Mouse (Mus musculus) kidney, embryonic 16.5 days (tissue): Measurements from ENCODE around the gene Sdc4. TPM values are rescaled to one million over a fixed set of nuclear protein-coding genes. Genes with fewer than 3 reads are reported as not detected.

Experiments used
- ATAC-seq: fragments of 200-750 bp; cut with Nextera tagmentation; 2 replicates; pipeline ENCODE4 v1.8.0; 2017; ENCODE audit warnings: moderate TSS enrichment; ENCODE audit not compliant: low FRiP score, low TSS enrichment
- H3K27ac ChIP-seq: fragments of 300-500 bp; sonication (generic); 2 replicates; pipeline ENCODE4 v1.5.1; 2014; ENCODE audit warnings: low read length
- H3K27me3 ChIP-seq: fragments of 300-500 bp; sonication (generic); 2 replicates; pipeline ENCODE4 v1.6.1; 2014; ENCODE audit warnings: low read length, control low read depth, mixed read lengths; ENCODE audit not compliant: insufficient read depth
- H3K36me3 ChIP-seq: fragments of 300-500 bp; sonication (generic); 2 replicates; pipeline ENCODE4 v1.6.1; 2014; ENCODE audit warnings: low read length, control low read depth, mixed read lengths; ENCODE audit not compliant: insufficient read depth
- H3K4me1 ChIP-seq: fragments of 300-500 bp; sonication (generic); 2 replicates; pipeline ENCODE4 v1.6.1; 2014; ENCODE audit warnings: low read length, control low read depth, mixed read lengths; ENCODE audit not compliant: insufficient read depth
- H3K4me2 ChIP-seq: fragments of 300-500 bp; sonication (generic); replicated peaks from 2 replicates; pipeline ENCODE4 v1.6.1; 2014; ENCODE audit warnings: low read depth, low read length
- H3K4me3 ChIP-seq: fragments of 300-500 bp; sonication (generic); 2 replicates; pipeline ENCODE4 v1.5.1; 2014; ENCODE audit warnings: mild to moderate bottlenecking, low read length
- H3K9ac ChIP-seq: fragments of 300-500 bp; sonication (generic); replicated peaks from 2 replicates; pipeline ENCODE4 v1.6.1; 2014; ENCODE audit warnings: low read length
- H3K9me3 ChIP-seq: fragments of 300-500 bp; sonication (generic); 2 replicates; pipeline ENCODE4 v1.6.1; 2016; ENCODE audit warnings: low read length, control low read depth
- WGBS: fragments of 180-500 bp; shearing (Covaris S2); extraction: QIAGEN DNeasy Blood & Tissue Kit; methylation state at CpG from one replicate; pipeline ENCODE4 v1.1.7; 2014; 5-methylcytosine and 5-hydroxymethylcytosine counted together
- polyA plus RNA-seq: library from polyadenylated mRNA; unstranded; fragments of >200 nt; fragmentation: Nextera tagmentation; extraction: Ambion mirVana; gene quantifications from 2 replicates; pipeline ENCODE4 v1.2.1, GENCODE M21; 2015

The Sdc4 gene
- polyA plus RNA-seq, 1 experiment from 2014 or later = 209 TPM

GRCm38 (mm10) chr2:164434681-164435080 lies 9.0 kb downstream of the Sdc4 start:
- no peak overlapping the region for H3K4me3 ChIP-seq
- whole genome bisulfite sequencing = 18% methylated on average over 3 of the region's 3 CpGs
- H3K9ac ChIP-seq = no peak overlapping the region
- peak overlapping the region; percentile 95 for H3K27ac ChIP-seq
- H3K27me3 ChIP-seq = no peaks in the 10 kb centered on the region
- peaks cover 96% of the 10 kb centered on the region for H3K4me1 ChIP-seq
- ATAC-seq = no peak
- H3K4me2 ChIP-seq = 0 out of 2 replicates have a peak overlapping the region, but pooled peaks have one; percentile 3
- H3K36me3 ChIP-seq = no peaks in the 10 kb centered on the region
- H3K9me3 ChIP-seq = no peaks in the 10 kb centered on the region

DNA sequence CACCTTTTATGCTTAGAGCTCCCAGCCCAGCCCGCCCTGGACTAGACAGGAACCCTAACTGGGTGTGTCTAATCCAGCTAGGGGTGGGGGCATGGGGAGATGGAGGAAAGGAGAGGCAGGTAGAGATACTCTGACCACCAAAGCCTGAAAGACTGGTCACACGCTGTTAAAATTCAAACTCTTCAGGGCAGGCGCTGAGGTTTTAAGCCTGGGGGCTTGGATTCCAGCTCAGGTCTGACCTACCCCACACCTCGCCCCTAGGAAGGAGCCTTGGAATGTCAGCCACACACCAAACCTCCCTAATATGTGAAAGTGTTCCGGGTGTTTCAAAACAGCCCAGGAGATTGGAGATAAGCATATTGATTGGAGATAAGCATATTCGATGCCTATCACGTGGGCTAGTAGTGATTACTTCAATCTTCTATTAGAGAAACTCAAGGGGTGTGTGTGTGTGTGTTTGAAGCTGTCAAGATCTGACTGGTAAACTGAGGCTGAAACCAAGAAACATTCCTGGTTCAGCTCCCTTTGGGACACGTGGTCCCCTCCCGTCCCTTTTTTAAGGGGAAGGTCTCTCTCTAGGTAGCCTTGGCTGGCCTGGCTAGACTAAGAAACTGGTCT lies 10.3 kb downstream of the Sdc4 start:
- Histone ChIP-seq H3K36me3 (0 out of 2 replicates have a peak, but pooled peaks cover 7% of the 10 kb centered on the region), H3K9ac (peak overlapping the region; percentile 51; the same call in 1 of the 2 replicates)

GRCm38 (mm10) chr2:164432541-164433191 lies 11.0 kb downstream of the Sdc4 start:
- Histone ChIP-seq H3K27me3 (no peaks in the 10 kb centered on the region), H3K9me3 (no peaks in the 10 kb centered on the region), H3K27ac (peak overlapping the region; percentile 95), H3K36me3 (0 out of 2 replicates have a peak, but pooled peaks cover 14% of the 10 kb centered on the region), H3K4me1 (peaks cover 84% of the 10 kb centered on the region), H3K9ac (peak overlapping the region; percentile 51), H3K4me3 (peak overlapping the region; percentile 15; the same call in 1 of the 2 replicates), H3K4me2 (peak overlapping the region; percentile 39)
- 0 out of 2 replicates have a peak, but pooled peaks have one; percentile 3 for ATAC-seq
- whole genome bisulfite sequencing = 12% methylated on average over 22 of the region's 22 CpGs

More for the DNA sequence above, 10.3 kb downstream of the Sdc4 start:
- ATAC-seq = 0 out of 2 replicates have a peak, but pooled peaks have one; percentile 13
- peaks cover 91% of the 10 kb centered on the region for H3K4me1 ChIP-seq
- no peaks in the 10 kb centered on the region for H3K27me3 ChIP-seq
- no peak overlapping the region for H3K4me3 ChIP-seq
- no peaks in the 10 kb centered on the region for H3K9me3 ChIP-seq
- H3K27ac ChIP-seq = peak overlapping the region; percentile 95
- peak overlapping the region; percentile 39 for H3K4me2 ChIP-seq
- 62% methylated on average over 9 of the region's 9 CpGs for WGBS

GRCm38 (mm10) chr2:164431676-164432465 lies 11.8 kb downstream of the Sdc4 start:
- no peak for ATAC-seq
- WGBS = 45% methylated on average over 9 of the region's 9 CpGs
- peak overlapping the region; percentile 95 for H3K27ac ChIP-seq
- H3K4me3 ChIP-seq = 0 out of 2 replicates have a peak overlapping the region, but pooled peaks have one; percentile 15
- H3K36me3 ChIP-seq = peaks cover 19% of the 10 kb centered on the region; the same call in 1 of the 2 replicates
- H3K4me2 ChIP-seq = peak overlapping the region; percentile 39; the same call in 1 of the 2 replicates
- no peaks in the 10 kb centered on the region for H3K27me3 ChIP-seq
- peaks cover 76% of the 10 kb centered on the region for H3K4me1 ChIP-seq
- H3K9ac ChIP-seq = peak overlapping the region; percentile 51
- H3K9me3 ChIP-seq = no peaks in the 10 kb centered on the region

DNA sequence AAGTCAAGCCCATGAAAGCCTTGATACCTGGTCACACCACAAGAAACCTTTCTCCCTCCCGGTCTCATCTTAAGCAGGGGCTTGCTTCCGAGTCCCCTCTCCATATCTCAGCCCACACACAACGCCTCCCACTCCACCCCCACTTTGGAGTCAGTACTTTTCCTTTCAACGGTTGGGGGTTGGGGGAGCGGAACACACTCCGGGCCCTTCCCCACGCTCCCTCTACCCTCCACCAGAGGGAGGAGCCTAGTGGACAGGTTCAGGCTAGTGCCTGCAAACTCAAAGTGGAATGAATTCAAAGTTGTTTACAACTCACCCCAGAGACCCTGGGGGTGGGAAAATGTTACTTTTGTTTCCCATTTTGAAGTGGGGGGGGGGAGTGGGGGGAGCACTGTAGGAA lies 13.0 kb downstream of the Sdc4 start:
- ATAC-seq = no peak
- WGBS = 7% methylated on average over 7 of the region's 7 CpGs
- peak overlapping the region; percentile 64 for H3K27ac ChIP-seq
- peaks cover 19% of the 10 kb centered on the region for H3K36me3 ChIP-seq
- H3K4me3 ChIP-seq = no peak overlapping the region
- no peaks in the 10 kb centered on the region for H3K27me3 ChIP-seq
- H3K4me1 ChIP-seq = peaks cover 64% of the 10 kb centered on the region
- H3K4me2 ChIP-seq = peak overlapping the region; percentile 34; the same call in 1 of the 2 replicates
- peak overlapping the region; percentile 47 for H3K9ac ChIP-seq
- H3K9me3 ChIP-seq = no peaks in the 10 kb centered on the region

- WGBS = 50% methylated on average over 15 of the region's 15 CpGs
- no peak for ATAC-seq
- H3K36me3 ChIP-seq = peaks cover 21% of the 10 kb centered on the region
- peak overlapping the region; percentile 47; the same call in 1 of the 2 replicates for H3K9ac ChIP-seq
- no peaks in the 10 kb centered on the region for H3K9me3 ChIP-seq
- H3K4me3 ChIP-seq = no peak overlapping the region
- no peak overlapping the region for H3K4me2 ChIP-seq
- peaks cover 58% of the 10 kb centered on the region for H3K4me1 ChIP-seq
- H3K27ac ChIP-seq = peak overlapping the region; percentile 64
- H3K27me3 ChIP-seq = no peaks in the 10 kb centered on the region
Observed at GRCm38 (mm10) chr2:164429881-164430615, 13.6 kb downstream of the Sdc4 start.

DNA sequence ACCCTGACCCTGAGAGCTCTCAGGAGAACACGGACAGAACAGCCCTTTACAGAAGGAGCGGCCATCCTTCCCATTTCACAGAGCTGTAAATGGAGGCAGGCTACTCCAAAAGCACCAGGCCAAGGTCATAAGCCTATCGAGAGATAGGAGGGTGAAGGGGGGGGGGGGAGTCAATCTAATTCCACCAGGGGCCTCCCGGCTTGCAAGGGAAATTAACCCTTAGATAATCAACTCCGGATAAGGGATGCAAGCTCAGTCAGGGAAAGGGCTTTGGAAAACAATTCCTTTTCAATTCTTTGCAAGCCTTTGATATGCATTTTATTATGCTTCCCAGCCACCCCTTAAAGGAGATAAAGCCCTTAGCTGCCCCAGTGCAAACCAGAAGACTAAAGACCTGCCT lies 15.2 kb downstream of the Sdc4 start:
- H3K4me1 ChIP-seq = peaks cover 42% of the 10 kb centered on the region

GRCm38 (mm10) chr2:164426952-164427351 lies 16.7 kb downstream of the Sdc4 start:
- Histone ChIP-seq H3K4me3 (no peak overlapping the region), H3K9me3 (no peaks in the 10 kb centered on the region), H3K4me2 (no peak overlapping the region), H3K27me3 (no peaks in the 10 kb centered on the region), H3K36me3 (peaks cover 36% of the 10 kb centered on the region), H3K4me1 (peaks cover 27% of the 10 kb centered on the region), H3K27ac (no peak overlapping the region), H3K9ac (no peak overlapping the region)
- ATAC-seq = no peak
- 64% methylated on average over 5 of the region's 5 CpGs for WGBS

More for the DNA sequence above, 15.2 kb downstream of the Sdc4 start:
- Histone ChIP-seq H3K27ac (no peak overlapping the region), H3K9ac (no peak overlapping the region), H3K27me3 (no peaks in the 10 kb centered on the region), H3K4me3 (no peak overlapping the region), H3K9me3 (no peaks in the 10 kb centered on the region), H3K4me2 (no peak overlapping the region), H3K36me3 (peaks cover 34% of the 10 kb centered on the region)
- 37% methylated on average over 5 of the region's 5 CpGs for WGBS
- no peak for ATAC-seq

DNA sequence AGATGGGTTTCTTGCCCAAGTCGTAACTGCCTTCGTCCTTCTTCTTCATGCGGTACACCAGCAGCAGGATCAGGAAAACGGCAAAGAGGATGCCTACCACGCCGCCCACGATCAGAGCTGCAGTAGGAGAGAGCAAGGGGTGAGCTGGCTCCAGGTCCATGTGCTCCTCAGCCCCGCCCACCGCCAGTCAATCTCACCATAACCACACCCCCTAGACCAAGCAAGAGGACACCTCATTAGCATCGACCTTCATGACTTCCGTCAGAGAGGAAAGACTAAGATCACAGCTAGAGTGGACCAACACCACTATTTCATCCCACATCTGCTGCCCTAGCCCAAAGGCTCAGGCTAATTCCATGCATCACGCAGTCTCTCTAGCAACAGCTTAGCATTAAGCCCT lies 17.6 kb downstream of the Sdc4 start:
- H3K4me3 ChIP-seq = no peak overlapping the region
- no peak overlapping the region for H3K4me2 ChIP-seq
- H3K9ac ChIP-seq = no peak overlapping the region
- H3K27me3 ChIP-seq = no peaks in the 10 kb centered on the region
- peaks cover 18% of the 10 kb centered on the region for H3K4me1 ChIP-seq
- H3K36me3 ChIP-seq = peaks cover 36% of the 10 kb centered on the region
- H3K27ac ChIP-seq = no peak overlapping the region
- no peak for ATAC-seq
- H3K9me3 ChIP-seq = no peaks in the 10 kb centered on the region
- WGBS = 22% methylated on average over 12 of the region's 12 CpGs
